Mouse (Mus musculus) kidney, embryonic 14.5 days (tissue): ENCODE data around the gene Tanc2. TPM values are rescaled to one million over a fixed set of nuclear protein-coding genes. Genes with fewer than 3 reads are reported as not detected.

Experiments
- ATAC-seq: fragments of 200-750 bp; cut with Nextera tagmentation; 2 replicates; pipeline ENCODE4 v1.8.0; 2017; ENCODE audit warnings: moderate number of reproducible peaks, mild to moderate bottlenecking, moderate TSS enrichment, moderate library complexity; ENCODE audit not compliant: low FRiP score, low TSS enrichment
- H3K27ac ChIP-seq: fragments of 300-500 bp; sonication (generic); 2 replicates; pipeline ENCODE4 v1.5.1; 2014; ENCODE audit warnings: low read depth, mild to moderate bottlenecking, low read length, moderate library complexity, mixed read lengths
- H3K27me3 ChIP-seq: fragments of 300-500 bp; sonication (generic); 2 replicates; pipeline ENCODE4 v1.6.1; 2014; ENCODE audit warnings: mild to moderate bottlenecking, low read length; ENCODE audit not compliant: control insufficient read depth, insufficient read depth
- H3K36me3 ChIP-seq: fragments of 300-500 bp; sonication (generic); 2 replicates; pipeline ENCODE4 v1.6.1; 2014; ENCODE audit warnings: low read length, mixed read lengths; ENCODE audit not compliant: control insufficient read depth, insufficient read depth
- H3K4me1 ChIP-seq: fragments of 300-500 bp; sonication (generic); 2 replicates; pipeline ENCODE4 v1.6.1; 2014; ENCODE audit warnings: low read length, mixed read lengths; ENCODE audit not compliant: control insufficient read depth, insufficient read depth
- H3K4me2 ChIP-seq: fragments of 300-500 bp; sonication (generic); replicated peaks from 2 replicates; pipeline ENCODE4 v1.6.1; 2014; ENCODE audit warnings: low read depth, mild to moderate bottlenecking, low read length
- H3K4me3 ChIP-seq: fragments of 300-500 bp; sonication (generic); 2 replicates; pipeline ENCODE4 v1.5.1; 2014; ENCODE audit warnings: mild to moderate bottlenecking, low read length
- H3K9ac ChIP-seq: fragments of 300-500 bp; sonication (generic); 2 replicates; pipeline ENCODE4 v1.6.1; 2014; ENCODE audit warnings: low read depth, mild to moderate bottlenecking, low read length, moderate library complexity
- H3K9me3 ChIP-seq: fragments of 300-500 bp; sonication (generic); 2 replicates; pipeline ENCODE4 v1.6.1; 2016; ENCODE audit warnings: low read length; ENCODE audit not compliant: control insufficient read depth
- WGBS: fragments of 180-500 bp; shearing (Covaris S2); extraction: QIAGEN DNeasy Blood & Tissue Kit; methylation state at CpG from one replicate; pipeline ENCODE4 v1.1.7; 2014; 5-methylcytosine and 5-hydroxymethylcytosine counted together
- polyA plus RNA-seq: library from polyadenylated mRNA; unstranded; fragments of >200 nt; fragmentation: Nextera tagmentation; extraction: Ambion mirVana; gene quantifications from 2 replicates; pipeline ENCODE4 v1.2.1, GENCODE M21; 2014

Gene Tanc2
- polyA plus RNA-seq, 1 experiment from 2014 or later = 10.7 TPM

- 79% methylated on average over 8 of the region's 8 CpGs for WGBS
- no peaks in the 10 kb centered on the region for H3K4me1 ChIP-seq
- ATAC-seq = no peak
Observed at GRCm38 (mm10) chr11:105557285-105557684, 32.5 kb upstream of the Tanc2 start.

DNA sequence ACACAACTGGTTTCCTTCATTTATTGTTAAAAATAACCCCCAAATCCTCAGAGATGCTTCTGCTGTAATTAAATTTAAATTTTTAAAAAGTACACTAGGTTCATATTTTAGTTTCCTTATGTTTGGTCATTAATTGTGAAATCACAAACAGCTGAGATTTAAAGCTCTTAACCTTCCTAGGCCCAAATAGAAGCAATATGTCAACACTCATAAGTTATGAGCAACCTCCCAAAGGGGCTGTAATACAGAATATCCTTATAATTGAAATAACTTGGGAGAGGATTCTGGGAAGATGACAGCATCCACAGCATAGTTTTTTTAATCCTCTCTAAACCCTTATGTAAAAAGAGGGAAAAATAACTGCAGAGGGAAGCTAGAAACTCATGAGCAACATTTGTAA is 31.7 kb upstream of the Tanc2 start:
- no peaks in the 10 kb centered on the region for H3K36me3 ChIP-seq
- H3K4me1 ChIP-seq = no peaks in the 10 kb centered on the region
- no peaks in the 10 kb centered on the region for H3K9me3 ChIP-seq
- H3K27me3 ChIP-seq = no peaks in the 10 kb centered on the region
- H3K4me2 ChIP-seq = no peak overlapping the region
- H3K9ac ChIP-seq = no peak overlapping the region
- no peak for ATAC-seq
- no peak overlapping the region for H3K4me3 ChIP-seq
- no peak overlapping the region for H3K27ac ChIP-seq

More at GRCm38 (mm10) chr11:105557285-105557684, 32.5 kb upstream of the Tanc2 start:
- no peak overlapping the region for H3K4me3 ChIP-seq
- H3K9ac ChIP-seq = no peak overlapping the region
- H3K9me3 ChIP-seq = no peaks in the 10 kb centered on the region
- H3K36me3 ChIP-seq = no peaks in the 10 kb centered on the region
- H3K4me2 ChIP-seq = no peak overlapping the region
- no peaks in the 10 kb centered on the region for H3K27me3 ChIP-seq
- no peak overlapping the region for H3K27ac ChIP-seq

GRCm38 (mm10) chr11:105558803-105559505 is 30.8 kb upstream of the Tanc2 start:
- H3K27me3 ChIP-seq = no peaks in the 10 kb centered on the region
- no peaks in the 10 kb centered on the region for H3K4me1 ChIP-seq
- H3K27ac ChIP-seq = no peak overlapping the region
- H3K9me3 ChIP-seq = no peaks in the 10 kb centered on the region
- no peak overlapping the region for H3K4me2 ChIP-seq
- ATAC-seq = no peak
- H3K9ac ChIP-seq = no peak overlapping the region
- no peak overlapping the region for H3K4me3 ChIP-seq
- WGBS = 88% methylated on average over 6 of the region's 6 CpGs
- no peaks in the 10 kb centered on the region for H3K36me3 ChIP-seq

DNA sequence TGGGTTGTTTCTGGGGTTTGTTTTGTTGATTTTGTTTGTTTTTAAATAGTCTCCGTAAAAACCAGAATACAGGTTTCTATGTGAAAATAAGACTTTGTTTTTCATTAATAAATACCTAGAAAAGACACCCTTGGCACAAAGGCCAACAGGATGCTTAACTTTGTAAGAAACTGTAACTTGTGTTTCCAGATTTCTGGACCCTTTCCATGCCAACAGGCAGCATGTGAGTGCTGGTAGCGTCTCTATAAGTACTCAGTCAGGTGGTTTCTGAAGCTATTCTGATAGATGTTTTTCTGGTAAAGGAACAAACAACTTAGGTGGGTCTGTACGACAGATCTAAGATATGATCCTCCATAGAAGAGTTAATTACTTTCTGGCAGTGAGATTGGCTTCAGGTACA is 26.2 kb upstream of the Tanc2 start:
- ATAC-seq = no peak
- Histone ChIP-seq H3K4me3 (no peak overlapping the region), H3K9me3 (no peaks in the 10 kb centered on the region), H3K9ac (no peak overlapping the region), H3K36me3 (no peaks in the 10 kb centered on the region), H3K27me3 (no peaks in the 10 kb centered on the region), H3K4me1 (no peaks in the 10 kb centered on the region), H3K4me2 (no peak overlapping the region), H3K27ac (no peak overlapping the region)
- WGBS = 87% methylated on average over 3 of the region's 3 CpGs

DNA sequence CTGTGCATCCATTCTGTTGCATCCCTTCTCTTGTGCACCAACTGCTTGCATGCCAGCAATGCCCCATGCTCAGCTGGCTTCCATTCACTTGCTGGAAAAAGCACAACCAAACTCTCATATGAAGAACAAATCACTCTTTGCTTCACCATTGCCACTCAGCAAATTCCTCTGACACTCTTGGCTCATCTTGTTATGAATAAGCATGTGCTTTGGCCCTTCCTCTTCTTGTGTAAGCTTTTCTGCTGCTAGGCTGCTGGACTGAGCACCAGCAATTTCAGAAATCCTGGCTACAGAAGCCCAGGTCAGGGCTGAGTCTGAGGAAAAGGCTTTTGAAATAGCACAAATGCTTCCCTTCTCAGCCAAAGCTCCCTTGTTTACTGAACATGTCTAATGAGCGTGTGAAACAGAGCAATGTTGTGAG is 22.6 kb upstream of the Tanc2 start:
- ATAC-seq = no peak
- Histone ChIP-seq H3K27me3 (no peaks in the 10 kb centered on the region), H3K4me3 (no peak overlapping the region), H3K27ac (no peak overlapping the region), H3K36me3 (no peaks in the 10 kb centered on the region), H3K9ac (no peak overlapping the region), H3K4me2 (no peak overlapping the region), H3K4me1 (no peaks in the 10 kb centered on the region), H3K9me3 (no peaks in the 10 kb centered on the region)
- 71% methylated on average over 1 of the region's 1 CpGs for WGBS

- Histone ChIP-seq H3K4me2 (no peak overlapping the region), H3K9ac (no peak overlapping the region), H3K27ac (no peak overlapping the region), H3K9me3 (no peaks in the 10 kb centered on the region), H3K36me3 (no peaks in the 10 kb centered on the region), H3K4me3 (no peak overlapping the region), H3K27me3 (no peaks in the 10 kb centered on the region), H3K4me1 (no peaks in the 10 kb centered on the region)
- no peak for ATAC-seq
- WGBS = 79% methylated on average over 8 of the region's 8 CpGs
Observed at GRCm38 (mm10) chr11:105571996-105572395, 17.8 kb upstream of the Tanc2 start.

GRCm38 (mm10) chr11:105574241-105574640 is 15.5 kb upstream of the Tanc2 start:
- Histone ChIP-seq H3K9ac (no peak overlapping the region), H3K27me3 (no peaks in the 10 kb centered on the region), H3K4me1 (no peaks in the 10 kb centered on the region), H3K36me3 (no peaks in the 10 kb centered on the region), H3K27ac (no peak overlapping the region), H3K9me3 (no peaks in the 10 kb centered on the region), H3K4me3 (no peak overlapping the region), H3K4me2 (no peak overlapping the region)
- ATAC-seq = no peak
- WGBS = 53% methylated on average over 7 of the region's 7 CpGs

GRCm38 (mm10) chr11:105577211-105577610 is 12.6 kb upstream of the Tanc2 start:
- H3K9ac ChIP-seq = no peak overlapping the region
- H3K4me2 ChIP-seq = no peak overlapping the region
- no peaks in the 10 kb centered on the region for H3K27me3 ChIP-seq
- H3K27ac ChIP-seq = no peak overlapping the region
- no peak overlapping the region for H3K4me3 ChIP-seq
- no peaks in the 10 kb centered on the region for H3K4me1 ChIP-seq
- H3K36me3 ChIP-seq = no peaks in the 10 kb centered on the region
- peaks cover 5% of the 10 kb centered on the region; the same call in 1 of the 2 replicates for H3K9me3 ChIP-seq
- ATAC-seq = no peak

GRCm38 (mm10) chr11:105582020-105582419 is 7.8 kb upstream of the Tanc2 start:
- peaks cover 5% of the 10 kb centered on the region; the same call in 1 of the 2 replicates for H3K9me3 ChIP-seq
- H3K4me3 ChIP-seq = no peak overlapping the region
- no peaks in the 10 kb centered on the region for H3K36me3 ChIP-seq
- no peak for ATAC-seq
- no peak overlapping the region for H3K9ac ChIP-seq
- H3K4me2 ChIP-seq = no peak overlapping the region
- no peaks in the 10 kb centered on the region for H3K4me1 ChIP-seq
- 87% methylated on average over 3 of the region's 3 CpGs for WGBS
- no peaks in the 10 kb centered on the region for H3K27me3 ChIP-seq
- no peak overlapping the region for H3K27ac ChIP-seq
